Mouse (Mus musculus) hindbrain, embryonic 16.5 days (tissue): ENCODE data around the gene Ap1b1. TPM values are rescaled to one million over a fixed set of nuclear protein-coding genes. Genes with fewer than 3 reads are reported as not detected.
A peak's percentile ranks its signal among the peaks of the same experiment; 100 is the strongest.

Source experiments
- ATAC-seq: fragments of 200-750 bp; cut with Nextera tagmentation; 2 replicates; pipeline ENCODE4 v1.8.0; 2017; ENCODE audit warnings: moderate TSS enrichment, moderate library complexity
- H3K27ac ChIP-seq: fragments of 300-500 bp; sonication (generic); 2 replicates; pipeline ENCODE4 v1.5.1; 2014; ENCODE audit warnings: low read depth, mild to moderate bottlenecking, control low read depth, low read length, moderate library complexity
- H3K27me3 ChIP-seq: fragments of 300-500 bp; sonication (generic); replicated peaks from 2 replicates; pipeline ENCODE4 v1.6.1; 2014; ENCODE audit warnings: low read length; ENCODE audit not compliant: control insufficient read depth, insufficient read depth
- H3K36me3 ChIP-seq: fragments of 300-500 bp; sonication (generic); 2 replicates; pipeline ENCODE4 v1.6.1; 2014; ENCODE audit warnings: mild to moderate bottlenecking, low read length, moderate library complexity, mixed read lengths; ENCODE audit not compliant: control insufficient read depth, insufficient read depth
- H3K4me1 ChIP-seq: fragments of 300-500 bp; sonication (generic); 2 replicates; pipeline ENCODE4 v1.6.1; 2014; ENCODE audit warnings: low read depth, low read length; ENCODE audit not compliant: control insufficient read depth, insufficient read depth
- H3K4me2 ChIP-seq: fragments of 300-500 bp; sonication (generic); 2 replicates; pipeline ENCODE4 v1.6.1; 2014; ENCODE audit warnings: mild to moderate bottlenecking, low read length, control low read depth, moderate library complexity
- H3K4me3 ChIP-seq: fragments of 300-500 bp; sonication (generic); 2 replicates; pipeline ENCODE4 v1.5.1; 2014; ENCODE audit warnings: mild to moderate bottlenecking, low read length, control low read depth, moderate library complexity
- H3K9ac ChIP-seq: fragments of 300-500 bp; sonication (generic); 2 replicates; pipeline ENCODE4 v1.6.1; 2014; ENCODE audit warnings: low read depth, mild to moderate bottlenecking, control low read depth, low read length, moderate library complexity
- H3K9me3 ChIP-seq: fragments of 300-500 bp; sonication (generic); 2 replicates; pipeline ENCODE4 v1.6.1; 2014; ENCODE audit warnings: mild to moderate bottlenecking, low read length, moderate library complexity; ENCODE audit not compliant: control insufficient read depth
- WGBS: fragments of 180-500 bp; shearing (Covaris S2); extraction: QIAGEN DNeasy Blood & Tissue Kit; methylation state at CpG from one replicate; pipeline ENCODE4 v1.1.7; 2014; 5-methylcytosine and 5-hydroxymethylcytosine counted together
- polyA plus RNA-seq: library from polyadenylated mRNA; unstranded; fragments of >200 nt; fragmentation: Nextera tagmentation; extraction: Ambion mirVana; gene quantifications from 2 replicates; pipeline ENCODE4 v1.2.1, GENCODE M21; 2015

The Ap1b1 gene
- polyA plus RNA-seq, 1 experiment from 2014 or later, result 102 TPM

- no peaks in the 10 kb centered on the region for H3K9me3 ChIP-seq
- ATAC-seq, result no peak
Observed at GRCm38 (mm10) chr11:5037146-5037854, 50.7 kb downstream of the Ap1b1 start.

GRCm38 (mm10) chr11:5040585-5040984, 54.0 kb downstream of the Ap1b1 start:
- Histone ChIP-seq H3K27ac (no peak overlapping the region), H3K4me3 (no peak overlapping the region), H3K4me1 (no peaks in the 10 kb centered on the region), H3K27me3 (no peaks in the 10 kb centered on the region), H3K36me3 (peaks cover 17% of the 10 kb centered on the region), H3K9me3 (no peaks in the 10 kb centered on the region), H3K4me2 (no peak overlapping the region), H3K9ac (no peak overlapping the region)
- 0 out of 2 replicates have a peak, but pooled peaks have one; percentile 25 for ATAC-seq
- 93% methylated on average over 5 of the region's 5 CpGs for WGBS

More at GRCm38 (mm10) chr11:5037146-5037854, 50.7 kb downstream of the Ap1b1 start:
- Histone ChIP-seq H3K36me3 (peaks cover 33% of the 10 kb centered on the region), H3K27me3 (no peaks in the 10 kb centered on the region), H3K9ac (no peak overlapping the region), H3K4me3 (no peak overlapping the region), H3K4me2 (no peak overlapping the region), H3K27ac (no peak overlapping the region), H3K4me1 (no peaks in the 10 kb centered on the region)
- WGBS, result 82% methylated on average over 8 of the region's 8 CpGs

DNA sequence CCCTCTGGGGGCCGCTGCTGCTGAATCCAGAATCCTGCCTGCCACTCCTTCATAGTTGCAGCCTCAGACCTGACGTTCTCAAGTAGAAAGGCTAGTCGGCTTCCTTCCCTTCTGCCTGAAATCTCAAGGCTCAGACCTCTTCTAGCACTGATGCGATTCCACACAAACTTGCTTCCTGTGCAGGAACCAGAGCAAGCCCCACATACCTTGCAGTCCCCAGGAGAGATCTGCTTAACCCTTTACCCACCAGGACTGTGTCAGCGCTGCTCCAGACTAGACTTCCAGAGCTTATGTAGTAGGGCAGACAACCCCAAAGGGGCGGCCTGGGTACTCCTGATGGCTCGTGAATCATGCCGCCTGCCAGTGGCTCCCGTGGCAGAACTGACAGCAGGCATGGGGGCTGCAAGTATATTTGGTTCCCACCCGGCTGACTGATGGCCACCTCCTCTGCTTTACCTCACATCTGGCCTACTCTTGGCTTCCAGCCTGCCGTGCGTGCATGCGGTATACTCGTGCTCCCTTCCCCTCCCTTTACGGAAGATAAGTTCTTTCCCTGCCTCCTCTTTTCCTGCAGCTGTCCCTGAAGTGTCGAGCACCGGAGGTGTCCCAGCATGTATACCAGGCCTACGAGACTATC, 54.6 kb downstream of the Ap1b1 start:
- Histone ChIP-seq H3K4me3 (no peak overlapping the region), H3K9ac (no peak overlapping the region), H3K27ac (no peak overlapping the region), H3K4me1 (no peaks in the 10 kb centered on the region), H3K36me3 (peaks cover 15% of the 10 kb centered on the region), H3K4me2 (no peak overlapping the region), H3K9me3 (no peaks in the 10 kb centered on the region), H3K27me3 (no peaks in the 10 kb centered on the region)
- 83% methylated on average over 18 of the region's 18 CpGs for WGBS
- ATAC-seq, result no peak

DNA sequence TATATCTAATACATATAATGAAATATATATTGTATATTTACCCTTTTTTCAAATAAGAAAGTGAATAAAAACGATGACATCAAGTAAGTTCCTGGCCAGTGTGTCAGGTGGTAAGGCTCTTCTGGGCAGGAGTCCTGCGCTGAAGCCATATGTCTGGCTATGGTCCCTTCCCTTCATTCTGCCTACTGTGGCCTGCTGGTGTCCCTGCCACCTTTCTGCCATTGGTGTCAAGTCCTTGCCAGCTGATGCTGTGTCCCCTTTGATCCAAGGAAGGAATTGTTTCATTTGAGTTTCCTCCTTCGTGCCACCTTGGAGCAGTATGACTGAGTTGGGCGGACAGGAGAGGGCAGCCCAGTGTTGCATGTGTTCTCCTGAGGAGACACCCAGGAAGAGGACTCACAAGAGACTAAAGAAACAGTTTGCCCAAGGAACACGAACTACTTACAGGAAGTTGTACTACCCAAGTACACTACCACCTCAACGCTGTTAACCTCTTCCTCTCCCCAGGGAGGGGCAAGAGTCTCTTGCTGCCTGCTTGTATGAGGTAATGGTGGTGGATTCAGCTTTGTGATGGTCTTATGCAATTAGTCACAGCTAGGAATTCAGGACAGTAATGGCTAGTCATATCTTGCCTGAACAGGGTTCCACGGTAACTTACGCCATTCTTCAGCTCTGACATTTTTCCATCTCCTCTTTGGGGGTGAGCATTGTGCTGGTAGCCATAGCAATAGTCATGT, 56.2 kb downstream of the Ap1b1 start:
- Histone ChIP-seq H3K36me3 (peaks cover 13% of the 10 kb centered on the region), H3K27me3 (no peaks in the 10 kb centered on the region), H3K4me2 (no peak overlapping the region), H3K27ac (no peak overlapping the region), H3K4me1 (no peaks in the 10 kb centered on the region), H3K4me3 (no peak overlapping the region), H3K9me3 (no peaks in the 10 kb centered on the region), H3K9ac (no peak overlapping the region)
- 87% methylated on average over 8 of the region's 8 CpGs for WGBS
- ATAC-seq, result no peak; the same call in 1 of the 2 replicates

- H3K27ac ChIP-seq, result no peak overlapping the region
- no peaks in the 10 kb centered on the region for H3K4me1 ChIP-seq
- peaks cover 7% of the 10 kb centered on the region for H3K36me3 ChIP-seq
- no peak for ATAC-seq
- H3K9me3 ChIP-seq, result no peaks in the 10 kb centered on the region
- H3K4me2 ChIP-seq, result no peak overlapping the region
- H3K9ac ChIP-seq, result no peak overlapping the region
- no peak overlapping the region for H3K4me3 ChIP-seq
- H3K27me3 ChIP-seq, result 0 out of 2 replicates have a peak, but pooled peaks cover 2% of the 10 kb centered on the region
- 50% methylated on average over 12 of the region's 12 CpGs for WGBS
Observed at GRCm38 (mm10) chr11:5046321-5046926, 59.8 kb downstream of the Ap1b1 start.

DNA sequence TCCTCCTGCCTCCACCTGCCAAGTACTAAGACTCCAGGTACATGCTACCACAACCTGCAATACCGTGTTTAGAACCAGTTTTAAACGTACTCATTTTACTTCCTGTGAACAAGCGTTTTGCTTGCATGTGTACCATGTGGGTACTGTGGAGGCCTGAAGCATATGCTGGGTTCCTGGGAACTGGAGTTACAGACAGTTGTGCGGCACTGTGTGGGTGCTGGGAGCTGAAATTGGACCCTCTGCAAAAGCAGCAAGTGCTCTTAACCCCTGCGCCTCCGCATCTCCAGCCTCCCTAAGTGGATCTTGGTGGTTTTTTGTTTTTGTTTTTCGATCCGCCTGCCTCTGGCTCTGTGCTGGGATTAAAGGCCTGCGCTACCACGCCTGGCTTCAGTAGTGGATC, 65.0 kb downstream of the Ap1b1 start:
- no peak for ATAC-seq
- Histone ChIP-seq H3K9ac (no peak overlapping the region), H3K27me3 (0 out of 2 replicates have a peak, but pooled peaks cover 6% of the 10 kb centered on the region), H3K27ac (no peak overlapping the region), H3K4me1 (no peaks in the 10 kb centered on the region; the same call in 1 of the 2 replicates), H3K4me3 (no peak overlapping the region), H3K36me3 (no peaks in the 10 kb centered on the region), H3K9me3 (no peaks in the 10 kb centered on the region), H3K4me2 (no peak overlapping the region)
- WGBS, result 80% methylated on average over 10 of the region's 10 CpGs

DNA sequence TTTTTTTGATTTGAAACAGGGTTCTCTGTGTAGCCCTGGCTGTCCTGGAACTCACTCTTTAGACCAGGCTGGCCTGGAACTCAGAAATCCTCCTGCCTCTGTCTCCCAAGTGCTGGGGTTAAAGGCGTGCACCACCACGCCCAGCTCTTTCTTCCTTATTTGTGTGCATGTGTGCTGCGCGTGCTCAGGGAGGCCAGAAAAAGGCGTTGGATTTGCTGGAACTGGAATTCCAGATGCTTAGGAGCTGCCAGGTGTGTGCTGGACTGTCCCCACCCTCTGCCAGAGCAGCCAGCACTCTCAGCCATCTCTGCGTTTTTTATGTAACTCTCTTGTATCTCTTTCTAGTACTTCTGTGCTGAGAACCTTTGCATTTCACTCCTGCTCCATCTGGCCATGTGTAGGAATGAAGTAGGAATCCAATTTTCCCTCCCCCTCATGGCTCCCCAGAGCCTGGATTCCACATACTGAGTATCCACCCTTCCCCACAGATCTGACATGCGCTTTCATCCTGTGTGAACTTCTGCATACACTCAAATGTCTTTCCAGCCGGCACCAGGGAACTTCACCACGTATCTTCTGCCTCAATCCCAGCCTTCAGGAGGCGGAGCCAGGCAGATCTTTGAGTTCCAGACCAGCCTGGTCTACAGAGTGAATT, 65.7 kb downstream of the Ap1b1 start:
- no peak for ATAC-seq
- no peak overlapping the region for H3K4me3 ChIP-seq
- no peak overlapping the region for H3K27ac ChIP-seq
- no peak overlapping the region for H3K9ac ChIP-seq
- H3K27me3 ChIP-seq, result peaks cover 13% of the 10 kb centered on the region
- H3K4me1 ChIP-seq, result no peaks in the 10 kb centered on the region; the same call in 1 of the 2 replicates
- no peaks in the 10 kb centered on the region for H3K9me3 ChIP-seq
- no peak overlapping the region for H3K4me2 ChIP-seq
- 78% methylated on average over 10 of the region's 10 CpGs for WGBS
- no peaks in the 10 kb centered on the region for H3K36me3 ChIP-seq

DNA sequence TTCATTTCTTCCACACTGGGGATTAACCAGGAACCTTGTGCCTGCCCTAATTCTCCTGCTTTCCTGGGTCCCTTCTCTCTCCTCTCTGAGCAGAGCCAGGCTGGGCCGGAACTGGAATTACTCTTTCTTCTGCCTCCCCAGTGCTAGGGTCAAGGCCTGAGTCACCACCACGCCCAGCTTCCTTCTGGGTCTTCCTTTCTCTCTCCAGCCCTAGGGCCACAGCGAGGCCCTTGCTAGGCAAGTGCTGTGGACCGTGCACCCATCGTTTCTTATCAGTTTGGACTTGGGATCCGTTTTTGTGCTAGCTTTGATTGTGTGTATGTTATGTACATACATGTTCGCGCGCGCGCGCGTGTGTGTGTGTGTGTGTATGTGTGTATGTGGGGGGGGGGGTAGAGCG, 67.5 kb downstream of the Ap1b1 start:
- ATAC-seq, result no peak
- 92% methylated on average over 14 of the region's 14 CpGs for WGBS

More for the DNA sequence above, 67.5 kb downstream of the Ap1b1 start:
- Histone ChIP-seq H3K27me3 (peaks cover 18% of the 10 kb centered on the region), H3K9me3 (no peaks in the 10 kb centered on the region), H3K36me3 (no peaks in the 10 kb centered on the region), H3K27ac (no peak overlapping the region), H3K4me2 (no peak overlapping the region), H3K4me3 (no peak overlapping the region), H3K4me1 (peaks cover 8% of the 10 kb centered on the region), H3K9ac (no peak overlapping the region)
